Mouse (Mus musculus) midbrain, embryonic 15.5 days (tissue): ENCODE data around the gene Dach1. TPM values are rescaled to one million over a fixed set of nuclear protein-coding genes. Genes with fewer than 3 reads are reported as not detected.
A peak's percentile ranks its signal among the peaks of the same experiment; 100 is the strongest.

ENCODE experiments used
- ATAC-seq: fragments of 200-750 bp; cut with Nextera tagmentation; replicated peaks from 2 replicates; pipeline ENCODE4 v1.8.0; 2017; ENCODE audit warnings: moderate TSS enrichment
- H3K27ac ChIP-seq: fragments of 300-500 bp; sonication (generic); 2 replicates; pipeline ENCODE4 v1.5.1; 2015; ENCODE audit warnings: mild to moderate bottlenecking, inconsistent platforms
- H3K27me3 ChIP-seq: fragments of 300-500 bp; sonication (generic); replicated peaks from 2 replicates; pipeline ENCODE4 v1.6.1; 2015; ENCODE audit warnings: inconsistent platforms
- H3K36me3 ChIP-seq: fragments of 300-500 bp; sonication (generic); replicated peaks from 2 replicates; pipeline ENCODE4 v1.6.1; 2015; ENCODE audit warnings: inconsistent platforms
- H3K4me1 ChIP-seq: fragments of 300-500 bp; sonication (generic); 2 replicates; pipeline ENCODE4 v1.6.1; 2015; ENCODE audit warnings: inconsistent platforms
- H3K4me2 ChIP-seq: fragments of 300-500 bp; sonication (generic); 2 replicates; pipeline ENCODE4 v1.6.1; 2015; ENCODE audit warnings: inconsistent platforms, mild to moderate bottlenecking, moderate library complexity
- H3K4me3 ChIP-seq: fragments of 300-500 bp; sonication (generic); 2 replicates; pipeline ENCODE4 v1.5.1; 2015; ENCODE audit warnings: mild to moderate bottlenecking, inconsistent platforms
- H3K9ac ChIP-seq: fragments of 300-500 bp; sonication (generic); 2 replicates; pipeline ENCODE4 v1.6.1; 2015; ENCODE audit warnings: mild to moderate bottlenecking, inconsistent platforms
- H3K9me3 ChIP-seq: fragments of 300-500 bp; sonication (generic); 2 replicates; pipeline ENCODE4 v1.6.1; 2016; ENCODE audit warnings: inconsistent platforms
- whole genome bisulfite sequencing: fragments of 180-500 bp; shearing (Covaris S2); methylation state at CpG from one replicate; pipeline ENCODE4 v1.1.7; 2015; ENCODE audit warnings: mixed read lengths; 5-methylcytosine and 5-hydroxymethylcytosine counted together
- polyA plus RNA-seq: library from polyadenylated mRNA; unstranded; fragments of >200 nt; fragmentation: Nextera tagmentation; extraction: Ambion mirVana; gene quantifications from 2 replicates; pipeline ENCODE4 v1.2.1, GENCODE M21; 2015

Gene Dach1
- polyA plus RNA-seq, 1 experiment from 2014 or later, result 9.4 TPM

DNA sequence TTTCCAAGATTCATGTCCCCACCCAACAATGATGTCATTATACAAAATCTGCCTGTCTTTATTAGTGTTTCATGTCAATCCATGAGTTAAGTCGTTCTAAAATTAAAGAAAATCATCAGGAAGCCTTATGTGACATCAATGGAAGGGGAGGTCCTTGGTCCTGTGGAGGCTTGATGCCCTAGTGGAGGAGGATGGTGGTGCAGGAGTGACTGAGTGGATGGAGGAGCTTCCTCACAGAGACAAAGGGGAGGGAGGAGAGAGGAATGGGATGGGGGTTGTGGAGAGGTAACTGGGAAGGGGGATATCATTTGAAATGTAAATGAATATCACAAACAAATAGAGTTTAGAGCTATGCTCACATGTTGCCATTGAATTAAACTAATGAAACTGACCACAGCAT, 287.6 kb downstream of the Dach1 start:
- Histone ChIP-seq H3K4me1 (no peaks in the 10 kb centered on the region), H3K9ac (no peak overlapping the region), H3K27ac (no peak overlapping the region), H3K4me3 (no peak overlapping the region), H3K27me3 (no peaks in the 10 kb centered on the region), H3K4me2 (no peak overlapping the region), H3K36me3 (no peaks in the 10 kb centered on the region), H3K9me3 (no peaks in the 10 kb centered on the region)
- ATAC-seq, result no peak
- WGBS, result 58% methylated on average over 1 of the region's 1 CpGs

- no peak overlapping the region for H3K4me2 ChIP-seq
- H3K27me3 ChIP-seq, result no peaks in the 10 kb centered on the region
- no peaks in the 10 kb centered on the region for H3K9me3 ChIP-seq
- H3K4me1 ChIP-seq, result no peaks in the 10 kb centered on the region
- H3K27ac ChIP-seq, result no peak overlapping the region
- no peak overlapping the region for H3K4me3 ChIP-seq
- WGBS, result 82% methylated on average over 2 of the region's 2 CpGs
- no peaks in the 10 kb centered on the region for H3K36me3 ChIP-seq
- H3K9ac ChIP-seq, result no peak overlapping the region
- no peak for ATAC-seq
These were observed 298.6 kb downstream of the Dach1 start for GRCm38 (mm10) chr14:97871001-97871400.

DNA sequence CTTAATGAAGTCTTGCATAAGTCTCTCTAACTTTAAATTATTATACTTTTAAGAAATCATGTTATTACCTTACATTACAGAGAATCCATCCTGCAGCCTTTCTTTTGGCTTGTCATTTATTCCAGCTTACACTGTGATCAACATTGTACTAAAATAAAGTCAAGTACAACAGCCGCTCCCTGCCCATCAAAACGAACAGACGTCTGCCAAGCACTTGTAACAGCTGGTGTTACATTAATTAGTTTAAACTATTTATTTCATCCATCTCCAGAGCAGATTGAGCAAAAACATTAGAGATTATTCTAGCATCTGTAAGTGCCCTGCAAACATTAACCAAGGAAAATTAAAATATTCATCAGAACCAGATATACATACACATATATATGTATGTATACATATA, 311.2 kb downstream of the Dach1 start:
- no peaks in the 10 kb centered on the region for H3K36me3 ChIP-seq
- H3K4me2 ChIP-seq, result no peak overlapping the region
- 55% methylated on average over 3 of the region's 3 CpGs for WGBS
- no peaks in the 10 kb centered on the region for H3K4me1 ChIP-seq
- H3K4me3 ChIP-seq, result no peak overlapping the region
- no peaks in the 10 kb centered on the region for H3K27me3 ChIP-seq
- ATAC-seq, result no peak
- no peak overlapping the region for H3K9ac ChIP-seq
- H3K27ac ChIP-seq, result no peak overlapping the region
- H3K9me3 ChIP-seq, result no peaks in the 10 kb centered on the region

GRCm38 (mm10) chr14:97857276-97857675, 312.3 kb downstream of the Dach1 start:
- H3K36me3 ChIP-seq, result no peaks in the 10 kb centered on the region

DNA sequence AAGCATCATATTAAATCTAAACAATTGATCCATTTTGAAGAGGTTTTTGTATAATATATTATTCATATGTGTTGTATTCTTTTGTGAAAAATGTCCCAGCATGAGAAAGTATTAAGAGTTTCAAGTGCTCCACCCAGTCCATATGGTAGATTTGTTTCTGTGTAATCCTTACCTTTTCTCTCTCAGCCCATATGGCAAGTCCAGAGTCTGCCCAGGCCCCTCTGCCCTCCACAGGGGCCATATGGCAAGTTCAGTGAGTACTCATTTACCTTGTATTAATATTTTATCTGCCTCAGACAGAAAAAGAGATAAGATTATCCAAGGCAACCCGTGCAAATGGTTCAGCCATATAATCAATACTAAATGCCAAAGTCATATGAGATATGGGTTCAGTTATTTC, 314.2 kb downstream of the Dach1 start:
- Histone ChIP-seq H3K36me3 (no peaks in the 10 kb centered on the region), H3K9ac (no peak overlapping the region), H3K27me3 (no peaks in the 10 kb centered on the region), H3K4me3 (no peak overlapping the region), H3K9me3 (no peaks in the 10 kb centered on the region), H3K27ac (no peak overlapping the region), H3K4me2 (no peak overlapping the region), H3K4me1 (no peaks in the 10 kb centered on the region)
- 56% methylated on average over 1 of the region's 1 CpGs for WGBS
- no peak for ATAC-seq

More at GRCm38 (mm10) chr14:97857276-97857675, 312.3 kb downstream of the Dach1 start:
- no peak for ATAC-seq
- no peak overlapping the region for H3K4me2 ChIP-seq
- no peak overlapping the region for H3K9ac ChIP-seq
- no peak overlapping the region for H3K4me3 ChIP-seq
- H3K27ac ChIP-seq, result no peak overlapping the region
- WGBS, result 52% methylated on average over 2 of the region's 2 CpGs
- H3K9me3 ChIP-seq, result no peaks in the 10 kb centered on the region
- H3K4me1 ChIP-seq, result no peaks in the 10 kb centered on the region
- H3K27me3 ChIP-seq, result no peaks in the 10 kb centered on the region

DNA sequence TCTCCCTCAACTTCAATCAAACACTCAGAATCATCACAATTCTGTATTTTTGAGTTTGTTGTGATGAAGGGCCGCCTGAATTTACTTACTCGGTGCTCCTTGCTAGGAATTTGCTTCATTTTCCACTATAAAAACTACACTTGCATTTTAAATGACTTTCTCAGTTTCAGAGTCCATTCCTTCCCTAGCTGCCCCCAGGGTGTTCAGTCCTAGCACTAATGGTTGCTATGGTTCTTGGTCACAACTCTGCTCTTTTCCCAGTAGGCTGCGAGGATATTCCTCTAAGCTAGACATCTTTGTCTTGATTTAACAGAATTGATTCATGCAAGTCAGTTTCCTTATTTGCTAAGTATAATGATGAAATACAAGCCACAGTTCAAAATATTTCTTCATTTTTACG, 319.1 kb downstream of the Dach1 start:
- Histone ChIP-seq H3K4me1 (no peaks in the 10 kb centered on the region), H3K4me2 (no peak overlapping the region), H3K9ac (no peak overlapping the region), H3K27me3 (no peaks in the 10 kb centered on the region), H3K36me3 (no peaks in the 10 kb centered on the region), H3K4me3 (no peak overlapping the region), H3K9me3 (no peaks in the 10 kb centered on the region), H3K27ac (no peak overlapping the region)
- 63% methylated on average over 4 of the region's 4 CpGs for WGBS
- no peak for ATAC-seq

DNA sequence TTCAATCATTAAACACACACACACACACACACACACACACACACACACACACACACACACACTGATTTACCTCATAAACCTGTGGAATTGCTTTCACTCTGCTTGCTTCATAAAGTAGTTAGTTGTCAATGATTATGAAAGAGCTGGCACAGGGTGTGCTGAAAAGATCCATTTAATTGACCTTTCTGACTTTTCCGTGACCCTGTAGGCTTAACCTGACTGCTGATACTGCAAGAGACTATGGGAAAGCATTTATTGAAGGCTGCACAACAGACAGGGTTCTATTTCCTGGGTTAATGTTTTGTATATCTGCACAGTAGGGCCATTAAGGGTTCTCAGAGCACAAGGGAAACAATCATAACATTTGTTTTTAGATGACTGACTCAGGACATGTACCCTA, 321.9 kb downstream of the Dach1 start:
- Histone ChIP-seq H3K36me3 (no peaks in the 10 kb centered on the region), H3K27ac (no peak overlapping the region), H3K4me2 (no peak overlapping the region), H3K4me3 (no peak overlapping the region), H3K9ac (no peak overlapping the region), H3K27me3 (no peaks in the 10 kb centered on the region), H3K4me1 (no peaks in the 10 kb centered on the region), H3K9me3 (no peaks in the 10 kb centered on the region)
- 53% methylated on average over 1 of the region's 1 CpGs for WGBS
- no peak for ATAC-seq

- no peak for ATAC-seq
- WGBS, result 84% methylated on average over 5 of the region's 5 CpGs
- Histone ChIP-seq H3K9me3 (no peaks in the 10 kb centered on the region), H3K4me2 (no peak overlapping the region), H3K27ac (no peak overlapping the region), H3K4me3 (no peak overlapping the region), H3K36me3 (no peaks in the 10 kb centered on the region), H3K27me3 (no peaks in the 10 kb centered on the region), H3K4me1 (no peaks in the 10 kb centered on the region), H3K9ac (no peak overlapping the region)
These were observed 330.3 kb downstream of the Dach1 start for GRCm38 (mm10) chr14:97839275-97839674.

DNA sequence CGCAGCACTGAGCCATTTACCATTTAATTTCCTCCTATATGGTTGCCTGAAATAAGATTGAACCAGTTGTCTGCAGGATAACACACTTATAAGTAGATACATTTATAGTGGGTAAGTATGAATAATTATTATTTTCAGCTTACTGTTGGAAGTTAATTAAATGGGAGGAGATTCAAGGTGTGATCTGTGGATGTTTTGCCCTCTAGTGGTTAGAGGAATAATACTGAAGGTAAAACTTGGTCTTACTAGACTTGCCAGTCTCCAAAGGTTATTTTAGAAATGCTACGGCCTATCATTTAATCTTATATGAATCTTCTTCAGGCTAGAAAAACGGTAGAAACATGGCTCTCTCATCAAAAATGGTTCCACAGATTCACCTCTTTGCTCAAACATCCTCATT, 339.7 kb downstream of the Dach1 start:
- no peaks in the 10 kb centered on the region for H3K36me3 ChIP-seq
- H3K4me2 ChIP-seq, result no peak overlapping the region
- H3K9ac ChIP-seq, result no peak overlapping the region
- H3K4me1 ChIP-seq, result no peaks in the 10 kb centered on the region
- no peak overlapping the region for H3K4me3 ChIP-seq
- 77% methylated on average over 3 of the region's 3 CpGs for WGBS
- H3K9me3 ChIP-seq, result no peaks in the 10 kb centered on the region
- no peaks in the 10 kb centered on the region for H3K27me3 ChIP-seq
- H3K27ac ChIP-seq, result no peak overlapping the region
- ATAC-seq, result no peak

DNA sequence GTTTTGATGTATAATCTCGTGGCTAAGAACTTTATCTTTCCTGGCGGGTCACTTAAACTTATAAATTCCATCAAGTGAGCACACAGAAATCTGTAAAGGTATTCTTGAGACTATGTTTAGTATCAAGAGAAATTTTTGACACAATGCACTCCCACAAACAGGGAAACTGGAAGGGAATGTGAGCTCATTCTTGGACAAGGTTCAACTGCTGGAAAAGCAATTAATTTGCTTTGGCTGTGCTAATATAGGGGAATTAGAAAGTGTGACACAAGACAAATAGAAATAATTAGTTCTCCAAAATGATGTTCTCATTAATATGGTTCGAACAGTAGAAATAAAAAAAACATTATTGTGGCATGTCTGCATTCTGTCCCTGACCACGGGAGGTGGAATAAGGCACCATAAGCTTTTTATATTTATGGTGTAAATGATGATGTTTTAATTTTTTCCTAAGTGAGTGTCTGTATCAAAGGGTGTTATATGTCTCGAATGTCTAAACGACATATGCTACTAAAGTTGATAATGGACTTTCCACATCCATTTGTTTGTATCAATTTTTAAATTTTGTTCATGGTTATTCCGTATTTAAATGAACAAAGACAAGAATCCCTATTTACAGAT, 354.9 kb downstream of the Dach1 start:
- 68% methylated on average over 7 of the region's 7 CpGs for WGBS
- H3K4me2 ChIP-seq, result no peak overlapping the region
- peaks cover 4% of the 10 kb centered on the region; the same call in 1 of the 2 replicates for H3K4me1 ChIP-seq
- H3K9ac ChIP-seq, result no peak overlapping the region
- H3K36me3 ChIP-seq, result no peaks in the 10 kb centered on the region
- ATAC-seq, result peak; percentile 45; the same call in 1 of the 2 replicates
- no peaks in the 10 kb centered on the region for H3K9me3 ChIP-seq
- no peak overlapping the region for H3K4me3 ChIP-seq
- no peaks in the 10 kb centered on the region for H3K27me3 ChIP-seq
- H3K27ac ChIP-seq, result no peak overlapping the region

- 0 out of 2 replicates have a peak overlapping the region, but pooled peaks have one; percentile 28 for H3K27ac ChIP-seq
- peaks cover 4% of the 10 kb centered on the region; the same call in 1 of the 2 replicates for H3K4me1 ChIP-seq
- 0 out of 2 replicates have a peak overlapping the region, but pooled peaks have one; percentile 19 for H3K9ac ChIP-seq
- peak overlapping the region; percentile 23 for H3K4me2 ChIP-seq
- WGBS, result 47% methylated on average over 11 of the region's 11 CpGs
- H3K36me3 ChIP-seq, result no peaks in the 10 kb centered on the region
- H3K27me3 ChIP-seq, result no peaks in the 10 kb centered on the region
- H3K4me3 ChIP-seq, result no peak overlapping the region
- H3K9me3 ChIP-seq, result no peaks in the 10 kb centered on the region
- no peak for ATAC-seq
These were observed 356.0 kb downstream of the Dach1 start for GRCm38 (mm10) chr14:97813557-97813956.

DNA sequence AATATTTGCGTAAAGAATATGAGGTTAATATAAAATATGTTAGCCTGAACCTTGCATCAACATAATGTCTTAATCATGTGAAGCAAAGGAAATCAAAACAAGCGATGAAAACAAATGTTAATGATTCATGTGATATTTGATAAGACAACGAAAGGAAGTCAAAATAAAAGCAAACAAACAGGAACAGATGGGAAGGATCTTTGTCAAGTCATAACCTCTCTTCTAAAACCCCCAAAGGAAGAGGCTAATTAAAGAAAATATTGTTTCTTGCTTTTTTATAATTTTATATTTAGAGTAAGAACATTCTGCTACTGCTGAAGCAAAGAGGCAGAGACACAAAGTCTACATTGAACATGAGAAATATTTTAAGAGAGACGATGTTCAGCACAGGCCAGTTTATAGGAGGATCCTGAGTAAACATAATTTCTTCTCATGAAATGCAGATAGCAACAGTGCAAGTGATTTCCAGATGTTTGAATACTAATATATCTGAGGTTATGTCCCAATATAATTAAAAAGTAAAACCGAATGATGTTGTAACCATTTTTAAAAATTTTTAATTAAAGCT, 374.1 kb downstream of the Dach1 start:
- no peak overlapping the region for H3K27ac ChIP-seq
- no peaks in the 10 kb centered on the region for H3K36me3 ChIP-seq
- H3K27me3 ChIP-seq, result no peaks in the 10 kb centered on the region
- no peak overlapping the region for H3K4me2 ChIP-seq
- no peak for ATAC-seq
- H3K9me3 ChIP-seq, result no peaks in the 10 kb centered on the region
- 91% methylated on average over 5 of the region's 5 CpGs for WGBS
- H3K4me3 ChIP-seq, result no peak overlapping the region
- H3K9ac ChIP-seq, result no peak overlapping the region
- no peaks in the 10 kb centered on the region for H3K4me1 ChIP-seq

DNA sequence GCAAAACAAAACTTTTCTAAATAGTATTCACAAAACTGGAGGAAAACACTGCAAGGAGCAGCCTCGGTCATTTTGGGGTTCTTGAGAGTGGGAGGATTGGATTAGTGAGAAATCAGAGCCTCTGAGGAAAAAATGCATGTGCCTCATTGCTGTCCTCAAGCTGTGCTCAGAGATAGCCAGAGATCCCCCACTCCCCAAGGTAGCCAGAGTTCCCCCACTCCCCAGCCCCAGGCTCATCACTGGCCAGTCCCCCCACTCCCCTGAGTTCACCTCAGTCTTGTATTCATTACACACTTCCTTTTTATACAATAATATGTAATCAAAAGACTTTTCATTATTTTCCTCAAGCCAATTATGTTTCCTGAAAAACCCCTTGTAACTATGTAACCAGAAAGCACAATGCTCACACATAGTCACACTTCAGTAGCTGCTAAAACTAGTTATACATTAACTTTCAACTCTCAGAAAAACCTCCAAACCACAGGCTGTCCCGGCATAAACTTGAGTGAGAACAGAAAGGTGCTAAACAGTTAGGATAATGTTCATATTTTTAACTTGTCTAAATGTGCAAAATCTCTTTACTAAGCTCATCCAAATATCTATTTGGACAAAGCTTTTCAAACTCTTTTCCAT, 395.3 kb downstream of the Dach1 start:
- H3K4me3 ChIP-seq, result no peak overlapping the region
- no peak for ATAC-seq
- no peak overlapping the region for H3K27ac ChIP-seq
- H3K4me1 ChIP-seq, result no peaks in the 10 kb centered on the region
- WGBS, result 93% methylated on average over 2 of the region's 2 CpGs
- 0 out of 2 replicates have a peak, but pooled peaks cover 9% of the 10 kb centered on the region for H3K9me3 ChIP-seq
- no peak overlapping the region for H3K9ac ChIP-seq
- no peaks in the 10 kb centered on the region for H3K36me3 ChIP-seq
- H3K27me3 ChIP-seq, result no peaks in the 10 kb centered on the region
- H3K4me2 ChIP-seq, result no peak overlapping the region
